Mouse (Mus musculus) erythroblast, embryonic 14.5 days (primary cell): ENCODE measurements around the gene Gsk3a. TPM values are rescaled to one million over a fixed set of nuclear protein-coding genes. Genes with fewer than 3 reads are reported as not detected.

Experiments used
- H3K27me3 ChIP-seq: 2 replicates; pipeline ENCODE4 v1.6.1; 2012; ENCODE audit warnings: inconsistent platforms; ENCODE audit not compliant: control insufficient read depth
- H3K36me3 ChIP-seq: 2 replicates; pipeline ENCODE4 v1.6.1; 2012; ENCODE audit warnings: mild to moderate bottlenecking, inconsistent platforms; ENCODE audit not compliant: control insufficient read depth
- H3K4me1 ChIP-seq: 2 replicates; pipeline ENCODE4 v1.6.1; 2012; ENCODE audit warnings: inconsistent platforms; ENCODE audit not compliant: control insufficient read depth
- H3K4me3 ChIP-seq: replicated peaks from 2 replicates; pipeline ENCODE3; 2012; ENCODE audit warnings: moderate library complexity, mild to moderate bottlenecking, inconsistent platforms
- H3K9me3 ChIP-seq: 2 replicates; pipeline ENCODE4 v1.6.1; 2012; ENCODE audit warnings: low read length, inconsistent platforms, mixed read lengths; ENCODE audit not compliant: control insufficient read depth
- GATA1 ChIP-seq: IDR thresholded peaks from 2 replicates; pipeline ENCODE4 v1.6.1; 2012; ENCODE audit warnings: low read length, inconsistent platforms, mixed read lengths
- TAL1 ChIP-seq: IDR thresholded peaks from 3 replicates; pipeline ENCODE4 v1.6.1; 2012; ENCODE audit warnings: low read length, inconsistent platforms, mixed read lengths
- polyA plus RNA-seq: library from polyadenylated mRNA; stranded (reverse); fragments of >175 nt; gene quantifications from 2 replicates; pipeline ENCODE4 v1.2.3, GENCODE M21; 2012

The Gsk3a gene
- polyA plus RNA-seq, 1 experiment: 30.9 TPM

DNA sequence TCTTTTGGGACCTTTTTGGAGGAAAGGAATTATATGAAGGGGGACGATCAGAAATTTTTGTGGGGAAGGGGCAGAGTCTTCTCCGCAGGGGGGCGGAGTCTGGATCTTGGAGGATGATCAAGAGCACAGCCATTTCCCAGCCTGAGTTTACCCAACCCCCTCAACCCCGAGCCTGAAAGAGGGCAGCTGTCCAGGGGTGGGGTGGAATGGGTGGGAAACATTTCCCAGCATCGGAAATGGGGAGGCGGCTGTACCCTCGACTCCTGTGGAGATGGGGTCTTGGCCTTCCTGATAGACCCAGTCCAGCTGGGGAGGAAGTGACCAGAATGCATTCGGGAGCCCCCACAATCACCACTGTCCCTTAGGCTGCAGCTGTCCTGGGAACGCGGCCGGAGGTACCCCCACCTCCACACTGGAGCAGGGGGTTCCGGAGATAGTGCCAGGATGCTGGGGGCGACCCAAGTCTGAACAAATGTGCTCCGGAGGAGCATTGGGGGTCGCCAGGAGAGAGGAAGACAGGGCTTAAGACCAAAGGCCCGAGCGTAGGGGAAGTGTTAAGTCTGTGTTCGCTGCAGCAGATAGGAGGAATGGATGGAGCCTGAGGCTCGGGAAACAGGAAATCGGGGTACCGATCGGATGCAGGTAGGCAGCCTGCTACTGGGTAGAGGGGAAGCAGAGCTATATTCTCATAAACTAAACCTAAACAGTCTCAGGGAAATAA, 13.6 kb upstream of the Gsk3a start:
- TF ChIP-seq GATA1: no peak
- no peak for TF ChIP-seq TAL1
- peaks cover 3% of the 10 kb centered on the region; the same call in 1 of the 2 replicates for H3K36me3 ChIP-seq
- peak overlapping the region; percentile 91 for H3K4me3 ChIP-seq
- peaks cover 56% of the 10 kb centered on the region for H3K4me1 ChIP-seq
- peaks cover 28% of the 10 kb centered on the region for H3K27me3 ChIP-seq
- no peaks in the 10 kb centered on the region for H3K9me3 ChIP-seq

DNA sequence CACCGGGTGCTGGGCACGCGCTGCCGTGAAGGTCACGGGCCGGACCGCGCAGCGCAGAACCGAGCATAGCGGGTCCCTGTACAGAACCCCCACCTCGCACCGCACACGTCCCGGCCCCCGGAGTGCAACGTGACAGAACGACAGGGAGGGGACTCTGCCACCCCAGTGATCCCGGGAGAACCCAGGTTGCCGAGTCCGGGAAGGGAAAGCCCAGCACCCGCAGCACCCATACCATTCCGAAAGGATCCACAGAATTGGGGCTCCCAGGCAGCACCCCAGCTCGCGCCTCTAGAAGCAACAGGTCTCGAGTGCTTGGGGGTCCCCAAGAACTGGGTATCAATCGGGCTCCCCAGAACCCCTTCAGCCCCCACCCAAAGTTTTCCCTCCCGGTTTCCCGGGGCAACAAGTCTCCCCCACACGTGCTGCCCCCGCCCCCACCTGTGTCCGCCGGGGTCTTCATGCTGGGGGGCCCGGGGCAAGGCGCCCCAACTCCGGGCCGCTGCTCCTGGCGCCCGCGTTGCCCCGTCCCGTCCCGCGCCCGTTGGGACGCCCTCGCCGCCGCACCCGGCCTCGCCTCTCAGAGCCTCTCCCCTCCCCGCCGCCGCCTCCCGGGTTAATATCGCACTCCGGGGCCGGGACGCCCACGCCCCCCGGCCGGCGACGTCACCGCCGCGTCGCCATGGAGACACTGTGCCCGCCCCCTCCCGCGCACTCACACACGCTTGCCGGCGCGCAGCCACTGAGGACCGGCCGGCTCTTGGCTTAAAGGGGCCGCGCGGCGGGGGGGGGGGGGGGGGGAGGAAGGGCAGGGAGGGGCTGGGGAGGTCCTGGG, 12.7 kb upstream of the Gsk3a start, which contains the start of gene Erf:
Erf (minus strand) TSS at position 621 of the 832 bp plus-strand sequence.
- peaks cover 25% of the 10 kb centered on the region for H3K27me3 ChIP-seq
- no peaks in the 10 kb centered on the region for H3K9me3 ChIP-seq
- TF ChIP-seq TAL1: no peak
- TF ChIP-seq GATA1: no peak
- H3K4me3 ChIP-seq: peak within 1 kb of the TSS; percentile 91
- peaks cover 58% of the 10 kb centered on the region for H3K4me1 ChIP-seq
- H3K36me3 ChIP-seq: peaks cover 12% of the 10 kb centered on the region

DNA sequence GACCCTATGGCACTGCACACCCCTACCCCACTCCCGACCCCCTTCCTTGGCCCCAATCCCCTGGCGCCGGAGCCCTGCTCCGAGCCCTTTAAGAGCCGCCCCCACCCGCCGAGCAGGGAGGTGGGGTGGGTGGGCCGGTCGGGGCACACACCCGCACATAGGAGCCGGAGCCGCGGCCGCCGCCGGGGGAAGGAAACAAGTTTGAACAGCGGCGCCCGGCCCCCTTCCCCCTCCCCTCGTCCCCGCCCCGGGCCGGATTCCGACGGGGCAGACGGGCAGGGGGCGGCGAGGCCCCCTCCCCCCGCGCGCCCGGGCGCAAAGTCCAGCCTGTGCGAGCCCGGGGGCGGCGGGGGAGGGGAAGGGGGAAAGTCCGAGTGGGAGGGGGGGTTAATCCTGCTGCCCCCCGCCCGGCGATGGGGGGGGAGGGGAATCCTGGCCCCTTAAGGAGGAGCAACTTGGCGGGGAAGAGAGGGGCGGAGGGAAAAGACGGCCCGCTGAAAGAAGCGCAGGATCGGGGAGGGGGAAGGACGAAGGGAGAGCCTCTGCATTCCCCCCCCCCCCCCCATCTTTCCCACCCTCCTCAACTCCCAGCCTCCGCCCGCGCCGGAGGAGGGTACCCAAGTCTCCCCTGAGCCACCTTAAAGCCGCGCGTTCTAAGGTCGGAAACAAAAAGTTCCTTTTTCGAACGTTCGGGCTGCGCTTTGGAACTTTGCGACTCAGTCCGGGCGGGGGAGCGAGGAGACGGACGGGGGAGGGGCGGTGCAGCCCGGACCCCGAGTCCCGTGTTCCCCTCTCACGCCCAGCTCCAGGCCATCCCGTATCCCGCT, 11.9 kb upstream of the Gsk3a start:
- peaks cover 25% of the 10 kb centered on the region for H3K27me3 ChIP-seq
- peaks cover 61% of the 10 kb centered on the region for H3K4me1 ChIP-seq
- H3K9me3 ChIP-seq: no peaks in the 10 kb centered on the region
- peak overlapping the region; percentile 91 for H3K4me3 ChIP-seq
- TF ChIP-seq GATA1: no peak
- TF ChIP-seq TAL1: no peak
- H3K36me3 ChIP-seq: peaks cover 20% of the 10 kb centered on the region

DNA sequence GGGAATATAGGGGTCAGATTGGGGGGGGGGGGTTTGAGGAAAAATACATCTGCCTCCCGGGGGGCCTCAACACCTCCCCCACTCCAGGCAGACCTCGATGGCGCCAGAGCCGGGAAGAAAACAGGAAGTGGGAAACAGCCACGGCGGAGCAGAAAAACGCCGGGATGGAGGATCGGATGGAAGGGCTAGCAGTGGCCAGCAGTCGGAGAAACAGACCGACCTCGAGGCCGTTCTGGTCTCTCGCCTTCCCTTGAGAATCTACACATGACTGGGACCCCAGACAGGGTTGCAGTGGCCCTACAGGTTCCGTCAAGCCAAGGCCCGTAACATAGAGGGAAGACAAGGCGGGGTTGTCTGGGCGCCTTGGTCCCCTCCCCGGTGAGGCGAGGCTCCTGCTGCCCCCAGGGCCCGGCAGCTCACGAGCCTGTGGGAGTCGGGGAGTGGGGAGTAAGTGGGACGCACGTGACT, 11.2 kb upstream of the Gsk3a start:
- Histone ChIP-seq H3K27me3 (peaks cover 23% of the 10 kb centered on the region), H3K9me3 (no peaks in the 10 kb centered on the region), H3K4me1 (peaks cover 65% of the 10 kb centered on the region), H3K36me3 (peaks cover 25% of the 10 kb centered on the region), H3K4me3 (peak overlapping the region; percentile 91)
- TF ChIP-seq GATA1 (no peak), TAL1 (no peak)

DNA sequence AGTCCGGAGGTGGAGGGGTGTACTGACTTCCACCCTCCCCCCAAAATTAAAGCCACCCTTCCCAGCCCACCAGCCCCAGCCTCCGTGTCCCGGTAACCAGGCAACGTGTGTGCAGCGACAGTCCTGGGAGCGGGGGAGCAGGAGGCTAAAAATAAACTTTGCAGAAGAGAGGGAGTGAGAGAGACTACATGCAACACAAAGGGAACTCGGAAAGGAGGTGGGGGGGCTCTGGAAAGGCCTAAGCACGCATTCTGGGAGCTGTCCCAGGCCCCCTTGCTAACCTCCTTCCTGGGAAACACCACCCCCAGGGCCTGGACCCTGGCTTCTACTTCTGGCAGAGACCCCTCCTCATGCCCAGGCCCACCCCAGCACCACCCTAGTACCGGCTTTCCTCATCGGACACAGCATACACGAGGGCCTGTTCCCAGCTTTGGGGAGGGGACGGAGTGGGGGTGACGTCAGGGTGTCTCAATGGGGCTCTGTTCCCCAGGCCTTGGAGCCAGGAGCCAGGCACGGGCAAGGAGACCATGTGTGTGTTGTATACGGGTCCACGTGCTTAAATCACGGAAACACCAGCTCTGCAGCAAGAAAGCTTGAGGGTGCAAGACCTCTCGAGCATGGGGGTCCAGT, 10.5 kb upstream of the Gsk3a start:
- Histone ChIP-seq H3K9me3 (no peaks in the 10 kb centered on the region), H3K27me3 (peaks cover 23% of the 10 kb centered on the region), H3K36me3 (peaks cover 27% of the 10 kb centered on the region), H3K4me1 (peaks cover 65% of the 10 kb centered on the region), H3K4me3 (peak overlapping the region; percentile 91)
- TF ChIP-seq GATA1 (no peak), TAL1 (no peak)

DNA sequence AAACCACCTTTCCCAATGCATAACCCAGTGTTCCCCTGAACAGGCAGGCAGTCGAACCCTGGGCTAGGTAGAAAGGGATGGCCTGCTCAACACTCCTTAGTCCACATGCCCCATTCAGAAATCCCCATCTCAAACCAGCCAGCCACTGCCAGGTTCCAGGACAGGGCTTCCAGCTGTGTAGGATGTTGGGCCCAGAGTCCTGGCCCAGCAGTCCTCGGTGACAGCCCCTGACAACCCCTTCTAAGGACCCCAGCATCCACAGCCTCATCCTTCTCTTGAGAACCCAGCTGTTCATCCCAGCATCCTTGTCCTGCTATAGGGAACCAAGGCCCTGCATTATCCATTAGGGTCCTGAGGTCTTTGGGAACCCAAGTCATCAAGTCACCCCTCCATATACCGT, 9.8 kb upstream of the Gsk3a start:
- TF ChIP-seq TAL1: no peak
- no peak for TF ChIP-seq GATA1
- H3K4me1 ChIP-seq: peaks cover 65% of the 10 kb centered on the region
- H3K36me3 ChIP-seq: peaks cover 33% of the 10 kb centered on the region
- peak overlapping the region; percentile 91 for H3K4me3 ChIP-seq
- H3K27me3 ChIP-seq: peaks cover 23% of the 10 kb centered on the region
- H3K9me3 ChIP-seq: no peaks in the 10 kb centered on the region

DNA sequence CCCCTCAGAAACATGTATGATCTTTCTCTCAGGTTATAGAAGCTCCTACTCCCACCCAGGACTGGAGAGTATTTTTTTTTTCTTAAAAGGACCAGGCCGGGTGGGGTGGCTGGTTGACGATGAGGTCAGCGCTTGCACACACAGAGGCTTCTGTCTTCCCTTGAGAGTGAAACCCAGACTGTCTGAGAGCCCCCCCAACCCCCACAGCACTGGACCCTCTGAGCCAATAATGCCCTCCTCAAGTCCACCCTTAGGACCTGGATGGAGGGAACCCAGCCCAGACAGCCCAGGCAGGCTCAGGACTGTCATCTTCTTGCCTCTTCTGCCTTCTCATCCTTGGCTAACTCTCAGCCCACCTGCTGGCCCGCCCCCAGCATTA, 9.1 kb upstream of the Gsk3a start:
- peaks cover 34% of the 10 kb centered on the region for H3K36me3 ChIP-seq
- no peaks in the 10 kb centered on the region for H3K9me3 ChIP-seq
- H3K27me3 ChIP-seq: peaks cover 21% of the 10 kb centered on the region
- H3K4me3 ChIP-seq: no peak overlapping the region
- peaks cover 63% of the 10 kb centered on the region for H3K4me1 ChIP-seq
- TF ChIP-seq TAL1: no peak
- no peak for TF ChIP-seq GATA1

DNA sequence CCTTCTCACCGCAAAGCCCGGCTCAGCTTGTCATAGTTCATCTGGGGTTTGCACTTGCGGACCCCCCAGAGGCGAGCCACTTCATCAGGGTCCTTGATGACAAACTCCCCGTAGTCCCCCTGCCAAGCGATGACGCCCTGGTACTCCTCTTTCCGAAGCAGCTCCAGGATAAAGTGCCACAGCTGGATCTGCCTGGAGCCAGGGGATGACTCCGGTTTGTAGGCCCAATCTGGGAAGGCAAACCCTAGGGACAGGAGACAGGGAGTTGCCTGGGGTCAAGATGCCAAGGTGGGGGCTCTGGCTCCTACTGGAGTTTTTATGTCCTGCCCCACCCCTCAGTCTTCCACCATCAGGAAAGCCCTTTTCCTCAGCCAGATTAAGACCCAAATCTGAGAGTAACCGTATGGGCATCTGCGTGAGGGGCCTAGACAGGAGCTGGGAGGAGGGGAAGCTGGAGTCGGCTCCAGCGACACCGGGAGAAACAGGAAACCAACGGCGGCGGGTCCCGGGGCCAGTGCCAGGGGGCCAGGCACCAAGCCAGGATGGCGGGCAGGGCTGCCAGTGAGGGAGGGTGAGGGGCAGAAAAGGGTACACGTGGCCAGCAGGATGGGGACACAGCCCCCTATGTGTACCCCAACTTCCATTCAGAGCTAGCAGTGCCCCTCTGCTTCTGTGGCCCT, 8.6 kb upstream of the Gsk3a start:
- no peak overlapping the region for H3K4me3 ChIP-seq
- no peaks in the 10 kb centered on the region for H3K9me3 ChIP-seq
- H3K27me3 ChIP-seq: peaks cover 18% of the 10 kb centered on the region
- peaks cover 35% of the 10 kb centered on the region for H3K36me3 ChIP-seq
- TF ChIP-seq TAL1 (no peak), GATA1 (no peak)
- H3K4me1 ChIP-seq: peaks cover 59% of the 10 kb centered on the region
